Mouse (Mus musculus) brain, embryonic 14.5 days (tissue): Measurements from ENCODE around the gene Mpzl1.

ENCODE experiments used
- CTCF ChIP-seq: fragments of 200-500 bp; IDR thresholded peaks from 2 replicates; pipeline ENCODE4 v1.5.1; 2012; ENCODE audit warnings: inconsistent platforms, mild to moderate bottlenecking, moderate library complexity, borderline replicate concordance; ENCODE audit not compliant: insufficient read depth, insufficient read length; ENCODE audit errors: extremely low read depth
- POLR2A ChIP-seq: fragments of 200-500 bp; IDR thresholded peaks from 2 replicates; pipeline ENCODE4 v1.6.1; 2012; ENCODE audit warnings: mild to moderate bottlenecking, inconsistent platforms, borderline replicate concordance; ENCODE audit not compliant: poor library complexity, insufficient read depth, insufficient read length, severe bottlenecking; ENCODE audit errors: extremely low read depth

DNA sequence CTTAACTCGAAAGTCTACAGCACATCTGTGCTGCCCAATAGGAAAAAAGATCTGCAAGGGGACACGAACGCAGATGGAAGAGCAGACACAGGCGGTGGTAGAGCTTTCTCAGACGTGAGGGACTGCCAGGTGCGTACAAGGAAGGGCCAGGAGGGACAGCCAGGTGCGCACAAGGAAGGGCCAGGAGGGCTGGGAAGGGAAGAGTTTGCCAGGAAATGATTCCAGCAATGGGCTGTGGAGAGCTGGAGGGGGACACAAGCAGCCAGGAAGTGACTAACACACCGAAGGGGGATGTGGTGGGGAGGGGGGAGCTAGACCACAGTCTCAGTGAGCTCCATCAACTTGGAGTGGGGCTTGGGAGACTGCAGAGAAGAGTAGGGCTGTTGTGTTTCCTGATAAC is 4.4 kb downstream of the Mpzl1 start:
- TF ChIP-seq CTCF (no peak), POLR2A (no peak)
